Mouse (Mus musculus) MEL (cell line): Measurements from ENCODE around the gene Reg3g.

Experiments
- CHD1 ChIP-seq: IDR thresholded peaks from 2 replicates; pipeline ENCODE4 v1.6.1; 2012; ENCODE audit warnings: low read depth, mild to moderate bottlenecking, inconsistent platforms, low read length, improper control_type of control experiment
- CTCF ChIP-seq, 3 experiments: IDR thresholded peaks in 2 of 3; conservative IDR thresholded peaks in 1 of 3; 2 replicates each; pipeline ENCODE4 v1.5.1; 2011 to 2012; ENCODE audit warnings: low read length in 3 of 3, low read depth in 2 of 3, mild to moderate bottlenecking in 2 of 3, improper control_type of control experiment in 1 of 3, inconsistent platforms in 1 of 3, mixed read lengths in 1 of 3, moderate library complexity in 1 of 3; ENCODE audit not compliant: control insufficient read depth in 1 of 3, insufficient read depth in 1 of 3, poor library complexity in 1 of 3, severe bottlenecking in 1 of 3
- ELF1 ChIP-seq: IDR thresholded peaks from 2 replicates; pipeline ENCODE4 v1.6.1; 2014; ENCODE audit warnings: low read depth, mild to moderate bottlenecking, inconsistent platforms, low read length, improper control_type of control experiment, moderate library complexity
- GATA1 ChIP-seq: IDR thresholded peaks from 2 replicates; pipeline ENCODE4 v1.6.1; 2011; ENCODE audit warnings: low read depth, low read length, improper control_type of control experiment
- HCFC1 ChIP-seq: IDR thresholded peaks from 2 replicates; pipeline ENCODE4 v1.6.1; 2012; ENCODE audit warnings: low read depth, mild to moderate bottlenecking, inconsistent platforms, low read length, improper control_type of control experiment, moderate library complexity
- MAFK ChIP-seq: IDR thresholded peaks from 2 replicates; pipeline ENCODE4 v1.6.1; 2011; ENCODE audit warnings: low read depth, mild to moderate bottlenecking, low read length, improper control_type of control experiment, borderline replicate concordance
- MAZ ChIP-seq: IDR thresholded peaks from 2 replicates; pipeline ENCODE4 v1.6.1; 2012; ENCODE audit warnings: low read depth, mild to moderate bottlenecking, inconsistent platforms, low read length, improper control_type of control experiment
- NRF1 ChIP-seq: IDR thresholded peaks from 2 replicates; pipeline ENCODE4 v1.6.1; 2014; ENCODE audit warnings: low read depth, mild to moderate bottlenecking, inconsistent platforms, low read length, improper control_type of control experiment, moderate library complexity; ENCODE audit not compliant: poor library complexity, insufficient read depth, severe bottlenecking
- POLR2A ChIP-seq, 2 experiments: IDR thresholded peaks; 2 replicates each; pipeline ENCODE4 v1.6.1; 2011 to 2012; ENCODE audit warnings: low read length in 2 of 2, mild to moderate bottlenecking in 2 of 2, control low read depth in 1 of 2, improper control_type of control experiment in 1 of 2, low read depth in 1 of 2, moderate library complexity in 1 of 2; ENCODE audit not compliant: control insufficient read depth in 1 of 2, insufficient read depth in 1 of 2, poor library complexity in 1 of 2
- UBTF ChIP-seq: IDR thresholded peaks from 2 replicates; pipeline ENCODE4 v1.6.1; 2012; ENCODE audit warnings: low read depth, mild to moderate bottlenecking, inconsistent platforms, low read length, improper control_type of control experiment, moderate library complexity, borderline replicate concordance; ENCODE audit not compliant: insufficient read depth
- USF1 ChIP-seq: IDR thresholded peaks from 2 replicates; pipeline ENCODE4 v1.6.1; 2014; ENCODE audit warnings: low read depth, mild to moderate bottlenecking, inconsistent platforms, low read length, improper control_type of control experiment, moderate library complexity
- ZC3H11A ChIP-seq: IDR thresholded peaks from 2 replicates; pipeline ENCODE4 v1.6.1; 2012; ENCODE audit warnings: low read depth, mild to moderate bottlenecking, inconsistent platforms, low read length, improper control_type of control experiment
- ZKSCAN1 ChIP-seq: IDR thresholded peaks from 2 replicates; pipeline ENCODE4 v1.6.1; 2012; ENCODE audit warnings: low read depth, mild to moderate bottlenecking, inconsistent platforms, low read length, improper control_type of control experiment, moderate library complexity
- ZMIZ1 ChIP-seq: IDR thresholded peaks from 2 replicates; pipeline ENCODE4 v1.6.1; 2012; ENCODE audit warnings: low read depth, mild to moderate bottlenecking, inconsistent platforms, low read length, improper control_type of control experiment, moderate library complexity

DNA sequence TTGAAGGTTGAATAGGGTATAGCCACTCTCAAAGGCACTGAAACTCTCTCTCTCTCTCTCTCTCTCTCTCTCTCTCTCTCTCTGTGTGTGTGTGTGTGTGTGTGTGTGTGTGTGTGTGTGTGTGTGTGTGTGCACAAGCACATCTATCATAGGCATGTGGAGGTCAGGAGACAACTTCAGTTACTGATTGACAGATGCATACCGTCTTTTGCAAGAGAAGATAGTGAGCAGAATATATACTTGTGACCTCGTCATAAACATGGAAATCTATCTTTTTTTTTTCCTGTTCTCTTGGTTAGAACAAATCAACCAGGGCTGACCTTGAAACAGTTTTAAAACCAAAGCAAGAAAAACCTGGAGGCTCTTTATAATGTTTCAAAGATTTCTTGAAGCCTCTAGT is 6.3 kb downstream of the Reg3g start:
- TF ChIP-seq USF1 (no peak), ELF1 (no peak), GATA1 (no peak), ZC3H11A (no peak), HCFC1 (no peak), CTCF (IDR thresholded peaks at IDR 0.05 in 2 of 3, conservative IDR thresholded peaks at IDR 0.05 in 1 of 3; ENCODE audit: control insufficient read depth in 1 of 3, insufficient read depth in 1 of 3, low read depth in 2 of 3, low read length in 3 of 3, poor library complexity in 1 of 3, severe bottlenecking in 1 of 3) (no peak), ZMIZ1 (no peak), NRF1 (no peak), POLR2A (IDR thresholded peaks at IDR 0.05; ENCODE audit: control insufficient read depth in 1 of 2, insufficient read depth in 1 of 2, low read depth in 1 of 2, low read length in 2 of 2, poor library complexity in 1 of 2) (no peak), CHD1 (no peak), UBTF (no peak), ZKSCAN1 (no peak), MAFK (no peak), MAZ (no peak)
